Mouse (Mus musculus) frontal cortex, postnatal 25 days (tissue): ENCODE measurements around the gene Olfr1324.
"Not testable (repeated sequence)": the region's sequence is repeated elsewhere in the genome, so short reads cannot be mapped to it uniquely, and the experiment has no call there.

ENCODE experiments used
- DNase-seq, 2 experiments: peaks; one replicate each; pipeline ENCODE4 v3.0.0; 2022; ENCODE audit warnings: low spot score in 2 of 2

Gene Olfr1324

DNA sequence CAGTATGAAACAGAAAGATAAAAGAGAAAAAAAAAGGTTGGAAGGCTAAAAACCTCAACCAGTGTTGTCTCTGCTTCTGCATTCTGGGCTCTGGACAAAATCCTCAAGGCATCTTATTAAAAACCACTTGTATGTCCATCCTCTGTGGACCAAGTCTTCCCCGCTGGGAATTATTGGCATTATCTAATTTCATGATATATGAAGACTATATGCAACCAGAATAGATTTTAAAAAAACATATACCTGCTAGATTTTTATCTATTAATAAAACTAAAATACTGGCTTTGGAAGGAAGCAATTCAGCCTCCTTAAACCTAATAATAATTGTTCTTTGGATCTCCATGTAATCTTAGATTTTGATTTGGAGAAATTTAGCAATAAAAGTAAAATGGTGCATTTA lies at the start of gene Olfr1324:
Gene Olfr1324 (minus strand): TSS at position 101 of the 400 bp plus-strand sequence.
- DNase-seq, result no peak

DNA sequence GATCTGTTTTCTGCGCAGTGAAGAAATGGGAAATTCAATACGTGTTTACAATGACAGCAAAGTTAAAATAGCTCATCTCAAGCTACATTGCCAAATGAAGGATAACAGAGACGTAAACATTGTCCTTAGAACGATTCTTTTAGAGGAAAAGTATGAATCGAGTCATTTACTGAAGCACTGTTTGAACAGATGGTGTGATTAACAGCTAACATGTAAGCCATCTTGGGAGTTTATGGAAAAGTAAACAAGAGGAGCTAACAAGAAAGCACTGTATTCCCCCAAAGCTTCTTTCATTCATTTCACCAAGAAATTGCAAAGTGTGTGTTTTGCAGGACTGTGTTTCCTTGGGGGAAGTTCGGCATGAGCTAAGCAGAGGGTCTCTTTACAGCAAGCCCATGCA lies 42.0 kb upstream of the Olfr1324 start:
- DNase-seq, result not testable (repeated sequence)

- no peak for DNase-seq
Observed at GRCm38 (mm10) chrX:50456136-50456535, 27.8 kb upstream of the Olfr1324 start.

GRCm38 (mm10) chrX:50443352-50443751 lies 15.1 kb upstream of the Olfr1324 start:
- no peak for DNase-seq

DNA sequence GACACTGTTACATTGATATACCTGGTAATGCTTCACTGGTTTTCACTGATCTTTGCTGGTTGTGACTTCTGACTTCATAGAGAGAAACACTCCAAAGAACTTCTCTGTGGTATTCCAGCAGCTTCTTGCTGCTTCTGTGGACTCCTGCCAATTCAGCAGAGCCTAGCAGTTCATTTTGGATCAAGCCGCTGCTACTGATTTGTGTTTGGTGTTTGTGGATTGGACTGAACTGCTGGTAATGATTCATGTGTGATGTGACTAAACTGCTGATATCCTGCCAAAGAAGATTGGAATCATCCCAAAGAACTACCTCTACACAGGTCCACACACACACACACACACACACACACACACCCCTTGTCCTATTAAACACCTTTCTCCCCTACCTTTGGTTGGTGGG lies 14.4 kb upstream of the Olfr1324 start:
- no peak for DNase-seq

GRCm38 (mm10) chrX:50432499-50432898 lies 4.2 kb upstream of the Olfr1324 start:
- DNase-seq, result no peak

DNA sequence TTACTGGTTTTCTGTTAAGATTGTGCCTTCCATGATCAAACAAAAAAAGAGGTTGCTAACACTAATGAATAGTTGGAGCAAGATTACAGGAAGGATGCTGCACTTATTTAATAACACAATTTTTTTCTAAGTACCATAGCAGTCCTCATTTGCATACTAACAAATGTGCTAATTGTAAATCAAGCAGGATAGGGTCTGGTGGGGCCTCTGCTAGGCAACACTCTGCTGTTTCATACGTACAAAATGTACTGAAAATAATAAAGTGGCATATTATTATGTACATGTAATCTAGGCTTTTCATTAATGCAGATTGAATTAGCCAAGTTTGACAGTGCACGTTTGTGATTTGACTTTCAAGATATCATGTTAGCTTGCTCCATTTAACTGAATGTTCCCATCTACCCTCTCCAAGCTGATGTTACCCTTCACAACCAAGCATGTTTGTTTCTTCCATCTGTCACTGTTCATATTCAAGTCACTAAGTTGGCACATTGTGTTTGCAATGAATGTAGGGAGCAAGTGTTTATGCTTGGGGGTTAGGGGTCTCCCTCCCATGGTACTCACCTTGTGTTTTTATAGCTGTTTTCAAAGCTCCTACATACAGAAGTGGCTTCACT lies 478 bp downstream of the Olfr1324 start:
- no peak for DNase-seq

- no peak for DNase-seq
Observed at GRCm38 (mm10) chrX:50425899-50426436, 2.3 kb downstream of the Olfr1324 start.

- DNase-seq, result not testable (repeated sequence)
Observed at GRCm38 (mm10) chrX:50410361-50410760, 17.9 kb downstream of the Olfr1324 start.

DNA sequence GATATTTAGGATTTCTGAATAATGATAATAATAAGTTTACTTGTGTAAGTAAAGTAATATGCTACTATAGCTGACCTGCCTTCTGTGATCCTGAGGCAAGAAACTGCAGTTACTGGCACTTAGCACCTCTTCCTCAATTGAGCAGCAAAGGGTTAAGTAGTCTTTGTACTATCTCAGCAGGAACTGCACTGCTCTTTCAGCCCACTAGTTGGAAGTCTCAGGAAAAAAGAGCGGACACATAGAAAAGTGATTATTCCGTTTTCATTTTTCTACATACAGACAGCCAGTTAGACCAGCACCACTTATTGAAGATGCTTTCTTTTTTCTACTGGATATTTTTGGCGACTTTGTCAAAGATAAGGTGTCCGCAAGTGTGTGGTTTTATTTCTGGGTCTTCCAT lies 37.7 kb downstream of the Olfr1324 start:
- DNase-seq, result not testable (repeated sequence)

DNA sequence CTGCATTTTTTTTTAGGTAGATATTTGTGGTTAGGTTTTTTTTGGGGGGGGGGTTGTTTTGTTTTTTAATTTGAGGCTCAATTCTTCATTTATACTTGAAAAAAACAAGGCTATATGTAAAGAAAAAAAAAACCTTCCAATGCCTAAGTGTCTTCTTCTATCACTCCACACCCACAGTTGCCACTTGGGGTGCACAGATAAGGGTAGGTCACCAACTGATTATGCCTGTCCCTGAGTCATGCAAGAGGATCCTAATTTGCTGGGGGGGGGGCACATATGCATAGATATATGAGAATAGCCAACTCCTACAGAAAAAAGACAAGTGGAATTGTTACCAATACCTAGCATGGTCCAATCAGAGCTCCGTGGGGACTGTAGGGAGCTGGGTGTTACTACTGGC lies 53.3 kb downstream of the Olfr1324 start:
- no peak for DNase-seq
